Mouse (Mus musculus): ENCODE measurements around the gene Egln1. TPM values are rescaled to one million over a fixed set of nuclear protein-coding genes. Genes with fewer than 3 reads are reported as not detected.

The Egln1 gene
- total and polyA plus RNA-seq, 3 experiments: 47.1 to 55.0 TPM; not detected in 1

DNA sequence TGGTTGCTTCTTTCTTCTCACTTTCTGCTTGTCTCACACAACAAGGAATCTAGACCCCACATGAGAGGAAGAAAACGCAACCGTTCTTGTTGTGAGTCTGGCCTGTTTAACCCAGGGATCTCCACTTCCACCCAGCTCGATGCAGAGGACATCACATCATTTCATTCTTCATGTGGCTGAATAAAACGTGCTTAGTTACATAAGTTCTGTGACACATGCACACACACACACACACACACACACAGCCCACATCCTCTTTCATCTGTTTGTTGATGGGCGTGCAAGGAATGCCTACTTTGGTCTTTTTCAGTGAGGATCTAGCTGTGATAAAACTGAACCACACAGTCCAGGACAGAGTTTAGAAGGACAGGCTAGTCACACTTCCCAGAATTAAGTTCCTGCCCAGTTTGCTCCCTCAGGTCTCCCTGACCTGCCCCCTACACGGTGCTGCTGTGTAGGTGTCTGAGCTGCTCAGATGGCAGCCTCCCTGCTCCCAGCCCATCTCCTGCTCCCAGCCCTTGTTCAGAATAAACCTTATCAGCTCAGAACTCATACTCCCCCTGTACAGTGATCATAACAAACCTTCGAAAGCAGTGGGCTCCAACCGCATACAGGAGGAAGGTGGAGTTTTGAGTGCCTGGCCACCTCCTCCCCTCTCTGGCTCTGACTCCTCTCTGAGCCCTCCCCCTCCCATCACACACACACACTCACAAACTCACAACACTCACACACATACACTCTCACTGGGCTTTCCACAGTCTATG lies 10.5 kb upstream of the Egln1 start:
- Histone ChIP-seq H3K9me3 (replicated peaks; ENCODE audit: insufficient read depth, low read length) (no peaks in the 10 kb centered on the region), H3K4me1 (ENCODE audit: control insufficient read depth in 1 of 2, insufficient read depth in 2 of 2, low read length in 2 of 2) (peaks cover 0 to 18% of the 10 kb centered on the region in 2 experiments; a peak in 3 of 4 replicates), H3K79me2 (ENCODE audit: control insufficient read depth, insufficient read depth, low read length, poor library complexity) (no peaks in the 10 kb centered on the region), H3K27me3 (ENCODE audit: control insufficient read depth in 1 of 2, insufficient read depth in 2 of 2, low read length in 2 of 2) (no peaks in the 10 kb centered on the region), H3K27ac (ENCODE audit: control insufficient read depth, low read depth, low read length) (no peak overlapping the region), H3K36me3 (ENCODE audit: control insufficient read depth in 1 of 2, insufficient read depth in 2 of 2, low read length in 2 of 2) (0 out of 4 replicates have a peak, but pooled peaks cover 0 to 2% of the 10 kb centered on the region in 2 experiments), H3K9ac (ENCODE audit: control insufficient read depth, low read depth, low read length, poor library complexity, severe bottlenecking) (no peak overlapping the region), H3K4me3 (ENCODE audit: control insufficient read depth in 1 of 2, insufficient read depth in 1 of 2, low read depth in 2 of 2, low read length in 2 of 2) (peak overlapping the region; percentile 4 to 46)
- TF ChIP-seq SIN3A (IDR thresholded peaks at IDR 0.05; ENCODE audit: low read length): 0 out of 2 replicates have a peak, but pooled peaks have one; percentile 18
- no peak for TF ChIP-seq ZMIZ1 (IDR thresholded peaks at IDR 0.05; ENCODE audit: low read depth, low read length)
- TF ChIP-seq TCF12 (IDR thresholded peaks at IDR 0.05; ENCODE audit: low read depth, low read length): no peak
- TF ChIP-seq NRF1 (IDR thresholded peaks at IDR 0.05; ENCODE audit: insufficient read depth, low read depth, low read length, poor library complexity, severe bottlenecking): no peak
- TF ChIP-seq E2F4 (IDR thresholded peaks at IDR 0.05; ENCODE audit: borderline replicate concordance, low read depth, low read length): no peak
- no peak for TF ChIP-seq TAL1 (IDR thresholded peaks at IDR 0.05; ENCODE audit: low read length)
- no peak for TF ChIP-seq MYB (IDR thresholded peaks at IDR 0.05; ENCODE audit: low read depth, low read length)
- TF ChIP-seq POLR2AphosphoS2 (IDR thresholded peaks at IDR 0.05; ENCODE audit: low read length): no peak
- 0 out of 2 replicates have a peak, but pooled peaks have one; percentile 16 for TF ChIP-seq MAX (IDR thresholded peaks at IDR 0.05; ENCODE audit: low read length)
- TF ChIP-seq MAFK (IDR thresholded peaks at IDR 0.05; ENCODE audit: borderline replicate concordance, low read depth, low read length): no peak
- TF ChIP-seq GABPA (IDR thresholded peaks at IDR 0.05; ENCODE audit: low read depth, low read length): no peak
- no peak for TF ChIP-seq RCOR1 (IDR thresholded peaks at IDR 0.05; ENCODE audit: low read depth, low read length)
- TF ChIP-seq SMC3 (IDR thresholded peaks at IDR 0.05; ENCODE audit: low read depth, low read length): 0 out of 2 replicates have a peak, but pooled peaks have one; percentile 1
- 0 out of 2 replicates have a peak, but pooled peaks have one; percentile 38 for TF ChIP-seq MXI1 (IDR thresholded peaks at IDR 0.05; ENCODE audit: low read depth, low read length)
- peak; percentile 32; the same call in 1 of the 2 replicates for TF ChIP-seq BHLHE40 (IDR thresholded peaks at IDR 0.05; ENCODE audit: borderline replicate concordance, low read depth, low read length)
- no peak for TF ChIP-seq HCFC1 (IDR thresholded peaks at IDR 0.05; ENCODE audit: low read depth, low read length)
- peak; percentile 55 for DNase-seq (ENCODE audit: low read depth, low spot score)

DNA sequence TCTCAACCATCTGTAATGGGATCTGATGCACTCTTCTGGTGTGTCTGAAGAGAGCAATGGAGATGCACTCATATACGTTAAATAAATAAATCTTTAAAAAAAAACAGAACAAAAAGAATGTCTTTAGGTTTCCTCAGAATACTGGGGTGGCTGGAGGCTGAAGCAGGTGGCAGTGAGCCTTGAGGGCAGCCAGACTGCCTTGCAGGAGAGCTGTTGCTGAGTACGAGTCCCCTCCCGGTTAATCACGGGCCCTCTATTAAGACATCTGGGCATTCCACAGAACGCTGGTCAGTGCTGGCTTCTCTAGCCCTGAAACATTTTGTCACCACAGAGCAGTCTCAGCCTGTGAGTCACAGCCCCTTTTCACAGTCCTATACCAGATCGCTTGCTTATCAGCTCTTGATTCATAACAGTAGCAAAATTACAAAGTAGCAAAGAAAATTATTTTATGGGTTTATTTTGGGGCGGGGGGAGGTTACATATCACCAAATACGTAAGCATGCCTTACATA lies 5.5 kb upstream of the Egln1 start:
- Histone ChIP-seq H3K79me2 (ENCODE audit: control insufficient read depth, insufficient read depth, low read length, poor library complexity) (peaks cover 2% of the 10 kb centered on the region; the same call in 1 of the 2 replicates), H3K27ac (ENCODE audit: control insufficient read depth, low read depth, low read length) (no peak overlapping the region), H3K4me1 (ENCODE audit: control insufficient read depth in 1 of 2, insufficient read depth in 2 of 2, low read length in 2 of 2) (peaks cover 4 to 24% of the 10 kb centered on the region in 2 experiments), H3K9ac (ENCODE audit: control insufficient read depth, low read depth, low read length, poor library complexity, severe bottlenecking) (no peak overlapping the region), H3K9me3 (replicated peaks; ENCODE audit: insufficient read depth, low read length) (no peaks in the 10 kb centered on the region), H3K36me3 (ENCODE audit: control insufficient read depth in 1 of 2, insufficient read depth in 2 of 2, low read length in 2 of 2) (peaks cover 0 to 13% of the 10 kb centered on the region in 2 experiments; a peak in 2 of 4 replicates), H3K27me3 (ENCODE audit: control insufficient read depth in 1 of 2, insufficient read depth in 2 of 2, low read length in 2 of 2) (no peaks in the 10 kb centered on the region), H3K4me3 (ENCODE audit: control insufficient read depth in 1 of 2, insufficient read depth in 1 of 2, low read depth in 2 of 2, low read length in 2 of 2) (no peak overlapping the region)
- TF ChIP-seq ZMIZ1 (IDR thresholded peaks at IDR 0.05; ENCODE audit: low read depth, low read length) (no peak), CHD2 (IDR thresholded peaks at IDR 0.05; ENCODE audit: low read length) (no peak), MAFK (IDR thresholded peaks at IDR 0.05; ENCODE audit: borderline replicate concordance, low read depth, low read length) (no peak), SIN3A (IDR thresholded peaks at IDR 0.05; ENCODE audit: low read length) (no peak), TBP (IDR thresholded peaks at IDR 0.05; ENCODE audit: low read depth, low read length) (no peak), BHLHE40 (IDR thresholded peaks at IDR 0.05; ENCODE audit: borderline replicate concordance, low read depth, low read length) (no peak)
- DNase-seq (ENCODE audit: low read depth, low spot score): peak; percentile 25
